Mouse (Mus musculus) lung, postnatal 0 days (tissue): ENCODE data around the gene Spi1.

Experiments
- CTCF ChIP-seq: IDR thresholded peaks from 2 replicates; pipeline ENCODE4 v1.5.1; 2016; ENCODE audit warnings: antibody characterized with exemption, mild to moderate bottlenecking
- EP300 ChIP-seq: IDR thresholded peaks from 2 replicates; pipeline ENCODE4 v1.6.1; 2016; ENCODE audit warnings: antibody characterized with exemption, mild to moderate bottlenecking, control low read depth

DNA sequence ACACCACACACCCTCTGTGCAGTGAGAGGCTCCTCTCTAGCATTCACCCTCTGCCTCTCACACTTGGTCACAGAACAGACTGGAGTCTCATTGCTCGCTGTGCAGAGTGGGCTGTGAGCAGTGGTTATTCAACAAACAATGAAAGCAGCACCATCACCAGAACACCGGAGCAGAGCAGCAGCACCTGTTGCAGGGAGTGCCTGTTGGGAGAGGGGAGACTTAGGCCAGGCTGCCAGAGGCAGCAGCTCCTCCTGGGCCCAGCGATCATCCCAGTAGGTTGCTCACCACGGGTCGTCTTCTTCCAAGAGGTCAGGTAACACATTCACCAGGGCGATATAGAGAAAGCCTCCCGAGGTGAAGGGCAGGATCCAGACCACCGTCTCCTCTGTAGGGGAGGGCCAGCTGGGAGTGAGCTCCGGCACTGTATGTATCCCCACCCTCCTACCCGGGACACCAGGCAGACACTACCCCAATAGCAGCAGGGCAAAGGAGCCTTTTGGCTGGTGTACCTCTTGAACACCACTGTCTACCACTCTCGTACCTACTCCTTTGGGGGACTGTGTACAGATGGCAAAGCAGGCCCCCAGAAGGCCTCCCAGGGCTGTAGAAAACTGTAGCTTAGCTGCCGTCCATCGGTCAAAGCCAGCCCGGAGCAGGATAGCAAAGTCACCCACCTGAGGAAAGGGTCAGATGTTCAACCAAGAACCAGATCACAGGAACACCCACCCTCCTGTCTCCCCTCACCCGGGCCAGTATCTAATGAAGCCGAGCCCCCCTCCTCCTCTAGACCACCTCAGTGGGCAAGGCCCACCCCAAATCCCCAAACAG is 19.2 kb upstream of the Spi1 start:
- TF ChIP-seq CTCF (no peak), EP300 (no peak)
